Mouse (Mus musculus) c-Kit-positive CD71-positive TER-119-positive erythroid progenitor cells, embryonic 14.5 days (primary cell): ENCODE results near the gene Cenps.
A peak's percentile ranks its signal among the peaks of the same experiment; 100 is the strongest.
"Not testable (repeated sequence)": the region's sequence is repeated elsewhere in the genome, so short reads cannot be mapped to it uniquely, and the experiment has no call there.

ENCODE experiments used
- DNase-seq: peaks from one replicate; pipeline ENCODE4 v3.0.0-alpha.2; 2013; ENCODE audit warnings: low spot score

Cenps gene

DNA sequence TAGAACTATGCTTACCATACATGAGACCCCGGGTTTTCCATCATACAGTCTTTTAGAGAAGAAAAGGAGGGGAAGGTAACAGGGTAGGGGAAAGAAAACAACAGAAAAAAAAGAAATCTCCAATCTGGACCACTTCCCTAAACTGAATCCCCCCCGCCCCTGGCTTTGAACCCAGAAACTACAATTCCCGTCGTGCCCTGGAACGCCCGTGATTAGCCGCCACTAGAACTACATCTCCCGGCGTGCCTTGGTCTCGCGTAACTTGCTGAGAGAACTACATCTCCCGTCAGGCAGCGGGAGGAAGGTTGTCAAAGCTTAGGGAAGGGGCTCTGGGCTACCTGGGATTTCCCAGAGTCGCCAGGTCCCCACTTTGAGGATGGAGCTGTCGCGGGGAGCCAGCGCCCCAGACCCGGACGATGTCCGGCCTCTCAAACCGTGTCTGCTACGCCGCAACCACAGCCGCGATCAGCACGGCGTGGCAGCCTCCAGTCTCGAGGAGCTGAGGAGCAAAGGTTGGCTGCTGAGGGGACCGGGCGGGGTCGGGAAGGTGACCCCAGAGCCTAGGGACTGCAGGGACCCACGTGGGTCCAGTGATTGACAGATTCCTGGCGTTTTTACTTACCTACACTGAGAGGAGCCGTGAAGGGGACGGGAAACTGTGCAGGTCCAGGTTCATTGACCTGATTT is 33.4 kb downstream of the Cenps start, which contains the start of gene Dffa:
Gene Dffa, plus strand, starts transcription at position 272 of the 687 bp plus-strand sequence.
- peak; percentile 83 for DNase-seq

DNA sequence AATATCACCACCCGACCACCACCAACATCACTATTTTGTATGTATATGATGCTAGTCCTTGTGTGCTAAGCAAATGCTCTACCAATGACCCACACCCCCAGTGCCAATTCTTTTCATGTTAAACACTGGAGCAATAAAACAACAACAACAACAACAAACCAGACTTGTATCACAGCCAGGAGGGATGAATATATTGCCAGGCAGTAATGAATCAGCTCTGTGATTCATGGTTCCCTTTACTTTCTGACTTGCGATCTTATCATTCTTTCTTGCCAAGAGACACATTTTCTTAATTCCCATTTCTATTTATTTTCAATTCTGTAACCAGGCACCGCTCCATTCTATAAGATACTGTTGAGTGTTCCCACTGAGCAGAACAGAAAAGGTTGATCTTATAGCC is 36.0 kb downstream of the Cenps start:
- DNase-seq: no peak

DNA sequence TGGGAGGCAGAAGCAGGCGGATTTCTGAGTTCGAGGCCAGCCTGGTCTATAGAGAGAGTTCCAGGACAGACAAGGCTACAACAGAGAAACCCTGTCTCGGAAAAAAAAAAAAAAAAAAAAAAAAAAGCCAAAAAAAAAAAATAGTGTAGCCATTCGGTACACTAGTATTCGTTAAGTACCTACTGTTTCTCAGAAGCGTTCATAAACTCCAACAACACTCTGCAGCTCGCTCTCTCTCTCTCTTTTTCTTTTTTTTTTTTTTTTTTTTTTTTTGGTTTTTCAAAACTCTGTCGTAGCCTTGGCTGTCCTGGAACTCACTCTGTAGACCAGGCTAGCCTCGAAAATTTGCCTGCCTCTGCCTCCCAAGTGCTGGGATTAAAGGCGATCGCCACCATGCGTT is 37.0 kb downstream of the Cenps start:
- DNase-seq: not testable (repeated sequence)

DNA sequence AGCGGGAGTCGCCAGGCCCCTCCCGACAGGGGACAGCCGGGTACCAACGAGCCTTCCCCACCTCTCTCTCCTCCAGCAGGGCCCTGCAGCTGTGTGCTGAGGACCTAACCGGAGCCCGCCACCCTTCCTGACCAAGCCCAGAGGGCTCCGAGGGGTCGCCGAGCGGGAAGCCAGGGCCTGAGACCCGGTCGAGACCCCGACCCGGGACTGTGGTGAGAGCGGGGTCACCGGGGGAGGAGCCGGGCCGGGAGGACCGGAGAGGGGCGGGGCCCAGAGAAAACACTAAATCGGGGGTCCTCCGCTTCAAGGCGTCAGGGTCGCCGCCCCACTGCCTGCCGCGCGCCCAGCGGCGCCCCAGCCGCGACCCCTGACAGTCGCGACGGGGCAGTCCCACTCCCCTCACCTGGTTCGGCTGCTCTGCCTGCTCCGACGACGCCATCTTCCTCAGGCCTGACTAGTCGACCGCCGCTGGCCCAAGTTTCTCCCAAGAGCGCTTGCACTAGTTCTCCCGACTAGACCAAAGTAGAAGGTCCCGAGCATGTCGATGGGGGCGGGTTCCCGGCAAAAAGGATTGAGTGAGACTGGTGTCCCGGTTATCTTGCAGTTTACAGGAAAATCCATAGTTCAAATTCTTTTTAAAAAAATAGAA is 37.9 kb downstream of the Cenps start, which contains the start of gene Pex14:
Gene Pex14, minus strand, starts transcription at position 508 of the 649 bp plus-strand sequence.
- DNase-seq: peak; percentile 84

DNA sequence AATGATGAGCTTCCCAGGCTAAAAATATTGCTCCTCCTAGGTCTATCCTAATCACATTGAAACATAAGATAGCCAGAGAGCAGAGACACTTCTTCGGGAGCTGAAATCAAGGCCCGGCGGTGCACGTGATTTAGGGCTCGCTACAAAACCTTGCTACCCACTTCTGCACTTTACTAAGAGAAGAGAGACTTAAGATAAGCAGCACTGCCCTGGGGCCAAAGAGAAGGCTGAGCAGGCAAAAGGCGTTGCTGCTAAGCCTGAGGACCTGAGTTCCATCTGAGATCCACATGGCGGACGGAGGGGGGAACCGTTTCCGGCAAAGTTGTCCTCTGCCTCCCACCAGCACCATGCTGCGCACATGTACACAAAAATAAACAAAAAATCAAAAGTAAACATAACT is 38.9 kb downstream of the Cenps start:
- no peak for DNase-seq

DNA sequence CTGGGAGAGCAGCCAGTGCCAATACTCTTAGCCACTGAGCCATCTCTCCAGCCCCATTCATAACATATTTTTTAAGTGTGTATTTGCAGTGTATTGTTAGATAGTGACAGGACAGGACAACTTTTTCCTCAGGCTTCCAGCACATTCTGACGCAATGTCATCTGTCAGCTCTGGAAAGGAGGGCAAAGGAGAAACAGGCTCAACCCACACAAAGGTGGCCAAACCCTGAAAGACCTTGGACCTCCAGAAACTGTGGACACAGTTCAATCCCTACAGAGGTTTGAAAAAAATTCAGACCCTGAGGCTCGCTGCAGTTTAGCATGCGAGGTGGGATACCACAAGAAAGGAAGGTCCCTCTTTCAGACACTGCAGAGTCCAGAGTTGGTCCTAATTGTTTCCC is 39.5 kb downstream of the Cenps start:
- no peak for DNase-seq

DNA sequence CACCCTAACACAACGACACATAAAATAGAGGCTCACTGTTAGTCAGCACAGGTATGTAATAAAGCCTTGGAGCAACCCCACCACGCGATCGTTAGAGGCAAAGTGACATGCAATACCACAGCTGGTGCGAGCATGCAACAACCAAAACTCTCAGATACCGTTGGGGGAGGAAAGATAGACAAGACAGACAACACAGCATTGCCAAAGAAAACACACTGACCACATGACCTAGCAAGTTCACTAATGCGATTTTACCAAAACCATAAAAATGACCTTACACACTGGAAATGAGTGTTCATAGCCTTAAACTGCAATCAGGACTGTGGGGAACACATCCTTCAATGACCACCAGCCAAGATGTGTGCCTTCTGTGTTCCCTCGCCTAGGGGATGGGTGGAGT is 46.1 kb downstream of the Cenps start:
- no peak for DNase-seq

DNA sequence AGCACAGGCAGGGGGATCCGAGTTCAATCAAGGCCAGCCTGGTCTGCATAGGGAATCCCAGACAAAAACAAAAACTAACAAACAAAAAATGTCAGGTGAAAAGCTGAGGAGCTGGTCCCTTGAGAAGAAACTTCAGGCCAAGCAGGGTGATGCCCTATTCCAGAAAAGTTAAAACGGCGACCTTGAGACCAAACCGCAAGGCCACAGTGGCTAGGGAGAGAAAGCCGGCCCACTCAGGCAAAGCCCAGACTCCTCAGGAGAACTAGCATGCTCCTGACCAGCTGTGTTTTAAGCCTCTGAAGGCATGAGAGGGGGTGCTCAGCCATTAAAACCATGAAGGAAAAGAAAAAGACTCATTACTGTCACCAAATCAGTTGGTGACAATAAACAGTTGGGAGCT is 52.0 kb downstream of the Cenps start:
- no peak for DNase-seq

DNA sequence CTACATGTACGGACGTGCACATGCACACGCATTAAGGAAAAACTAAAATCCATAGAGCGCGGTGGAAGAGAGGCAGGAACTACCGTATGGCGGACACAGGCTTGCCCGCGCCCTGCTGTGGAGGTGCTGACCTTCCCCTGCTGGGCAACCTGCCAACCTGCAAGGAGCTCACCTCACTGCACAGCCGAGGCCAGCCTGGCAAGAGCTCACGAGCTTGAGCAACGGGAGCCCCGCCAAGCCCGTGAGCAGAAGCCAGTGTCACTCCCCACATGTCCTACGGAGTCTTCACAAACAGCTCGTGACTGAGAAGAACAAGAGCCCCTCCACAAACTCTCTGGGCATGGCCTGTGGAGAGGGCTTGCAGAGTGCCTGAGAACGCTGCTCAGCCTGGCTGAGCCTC is 55.9 kb downstream of the Cenps start:
- DNase-seq: no peak

DNA sequence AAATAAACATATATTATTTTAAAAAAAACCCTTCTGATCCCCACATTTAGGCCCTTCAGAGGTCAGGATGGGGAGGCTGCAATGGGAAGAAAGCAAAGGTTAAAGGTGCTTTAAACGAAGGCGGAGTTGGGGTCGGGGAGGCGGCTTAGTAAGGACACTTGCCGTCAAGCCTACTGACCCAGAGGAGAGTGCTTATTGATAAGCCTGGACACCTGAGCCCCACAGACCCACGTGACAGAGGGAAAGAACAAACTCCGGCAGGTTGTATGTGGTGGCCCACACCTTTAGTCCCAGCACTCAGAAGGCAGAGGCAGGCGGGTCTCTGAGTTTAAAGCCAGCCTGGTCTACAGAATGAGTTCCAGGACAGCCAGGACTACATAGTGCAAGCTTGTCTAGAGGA is 57.3 kb downstream of the Cenps start:
- DNase-seq: no peak

DNA sequence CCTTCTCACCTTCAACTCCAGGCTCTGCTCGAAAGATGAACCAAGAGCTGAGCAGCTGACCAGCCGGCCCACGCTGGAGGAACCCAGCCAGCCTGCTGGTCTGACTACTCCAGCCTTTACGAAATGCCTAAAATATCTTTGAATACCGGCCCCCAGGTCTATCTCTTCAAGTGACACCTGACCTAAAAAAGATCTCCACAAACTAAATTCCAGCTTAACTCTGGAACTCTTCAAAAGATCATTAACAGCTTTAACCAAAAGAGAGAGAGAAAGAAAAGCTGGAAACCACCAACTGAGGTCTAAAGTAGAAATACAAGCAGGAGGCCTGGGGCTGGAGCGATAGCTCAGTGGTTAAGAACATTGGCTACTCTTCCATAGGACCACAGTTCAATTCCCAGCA is 57.8 kb downstream of the Cenps start:
- no peak for DNase-seq

DNA sequence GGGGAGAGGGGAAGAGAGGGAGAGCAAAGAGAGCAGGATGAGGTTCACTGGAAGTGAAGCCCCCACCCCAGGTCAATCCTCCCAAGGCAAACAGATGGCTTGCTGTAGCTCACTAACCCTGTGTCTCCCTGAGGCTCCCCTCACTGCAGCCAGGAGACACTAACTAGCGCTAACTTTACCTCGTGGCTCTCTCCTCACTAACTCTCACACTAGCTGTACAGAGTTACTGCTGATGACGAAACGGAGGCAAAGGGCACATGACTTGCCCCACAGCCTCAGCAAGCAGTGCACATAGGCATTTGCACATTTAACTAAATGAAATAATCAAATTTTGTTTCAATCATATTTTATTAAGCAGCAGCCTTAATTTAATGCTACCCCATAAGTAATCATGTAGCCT is 59.2 kb downstream of the Cenps start:
- DNase-seq: no peak
